In the genomic region with DNA sequence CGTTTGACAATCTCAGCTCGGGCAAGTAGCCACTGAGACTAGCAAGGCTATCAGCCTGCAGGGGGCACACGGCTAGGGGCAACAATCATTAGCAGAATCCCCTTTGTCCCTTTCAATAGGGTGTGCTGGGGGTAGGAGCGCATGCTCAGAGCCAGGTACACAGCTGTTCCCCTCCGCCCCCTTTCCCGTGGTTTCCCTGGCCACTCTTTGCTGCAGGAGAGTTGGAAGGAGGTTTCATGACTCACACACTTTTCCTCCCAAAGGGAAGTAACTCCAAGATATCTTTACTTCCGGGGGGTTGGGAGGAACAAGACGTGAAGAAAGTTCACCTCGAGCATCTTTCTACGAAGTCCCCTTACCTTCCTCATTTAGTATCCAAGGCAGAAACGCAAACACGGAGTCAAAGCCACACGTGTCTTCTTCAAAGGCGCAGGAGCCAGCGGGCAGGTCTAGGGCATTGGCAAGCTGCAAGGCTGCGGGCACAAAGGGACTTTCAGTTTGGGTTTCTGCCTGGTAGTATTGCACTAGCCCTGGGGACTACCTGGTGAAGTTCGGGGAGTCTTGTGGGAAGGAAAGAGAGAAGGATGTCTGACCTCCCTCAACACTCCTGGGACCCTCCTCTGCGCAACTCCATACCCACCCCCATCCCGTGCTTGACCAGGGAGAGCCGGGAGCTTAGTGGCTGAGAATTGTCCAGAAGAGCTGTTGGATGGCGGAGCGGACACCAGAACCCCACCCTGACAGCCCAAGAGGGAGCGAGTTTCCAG, we compare ENCODE assay signal across 8 mouse cellular contexts. TPM values are rescaled to one million over a fixed set of nuclear protein-coding genes. Genes with fewer than 3 reads are reported as not detected.
DNase-seq lines count a peak whose midpoint lies in the region; ATAC-seq and TF ChIP-seq lines count a peak whose summit lies in the region.

No protein-coding gene starts in this region.

- TF ChIP-seq POLR2A in ES-Bruce4 (IDR thresholded peaks at IDR 0.05; ENCODE audit: insufficient read depth, low read length): no peak

- TF ChIP-seq CTCF in ES-Bruce4 (IDR thresholded peaks at IDR 0.05; ENCODE audit: low read depth, low read length): peak; percentile 27

- WGBS in heart, embryonic 12.5 days: 1% methylated on average over 23 of the region's 23 CpGs

- peak; percentile 57 for ATAC-seq in heart, embryonic 12.5 days (ENCODE audit: insufficient number of reproducible peaks, low FRiP score)

- no peaks in the 10 kb centered on the region for H3K9me3 ChIP-seq in ES-Bruce4 (replicated peaks; ENCODE audit: control insufficient read depth, insufficient read depth, low read length, poor library complexity, severe bottlenecking)
- H3K9me3 ChIP-seq in heart, embryonic 12.5 days (replicated peaks): no peaks in the 10 kb centered on the region

- H3K27ac ChIP-seq in ES-Bruce4 (ENCODE audit: insufficient read depth, low read length): no peak overlapping the region
- no peak overlapping the region for H3K27ac ChIP-seq in heart, embryonic 12.5 days (ENCODE audit: poor library complexity, severe bottlenecking)

- H3K4me3 ChIP-seq in ES-Bruce4 (ENCODE audit: low read depth, low read length): peak overlapping the region; percentile 9
- H3K4me3 ChIP-seq in heart, embryonic 12.5 days: peak overlapping the region; percentile 57

- H3K9ac ChIP-seq in ES-Bruce4 (ENCODE audit: low read depth, poor library complexity, severe bottlenecking): no peak overlapping the region
- H3K9ac ChIP-seq in heart, embryonic 12.5 days: peak overlapping the region; percentile 66

- intact Hi-C loops in left cerebral cortex, postnatal 14 days (cut with DNase I): no loop called here

- no peaks in the 10 kb centered on the region for H3K4me1 ChIP-seq in ES-Bruce4 (ENCODE audit: control insufficient read depth, insufficient read depth, low read length)
- H3K4me1 ChIP-seq in heart, embryonic 12.5 days (replicated peaks): peaks cover 26% of the 10 kb centered on the region

- peak; percentile 12 for DNase-seq in adipocyte (ENCODE audit: low spot score)
- peak; percentile 61 for DNase-seq in embryo, embryonic 9.5 days (ENCODE audit: extremely low spot score)
- DNase-seq in left cerebral cortex, postnatal 14 days (ENCODE audit: low spot score in 2 of 2): peak; percentile 4 to 5
- DNase-seq in lung, postnatal 4 days: peak; percentile 17 to 23
- peak; percentile 4 for DNase-seq in right cerebral cortex, postnatal 4 days
- DNase-seq in spleen, postnatal 14 days (ENCODE audit: low spot score in 2 of 2): no peak

- no peak for TF ChIP-seq EP300 in ES-Bruce4 (IDR thresholded peaks at IDR 0.05; ENCODE audit: insufficient read depth, low read depth, low read length)

- peak overlapping the region; percentile 99 for H3K4me2 ChIP-seq in heart, embryonic 12.5 days

- H3K36me3 ChIP-seq in ES-Bruce4 (ENCODE audit: control insufficient read depth, insufficient read depth, low read length, poor library complexity, severe bottlenecking): no peaks in the 10 kb centered on the region
- H3K36me3 ChIP-seq in heart, embryonic 12.5 days: no peaks in the 10 kb centered on the region

- H3K27me3 ChIP-seq in ES-Bruce4 (ENCODE audit: control insufficient read depth, insufficient read depth, low read length, poor library complexity, severe bottlenecking): no peaks in the 10 kb centered on the region
- no peaks in the 10 kb centered on the region for H3K27me3 ChIP-seq in heart, embryonic 12.5 days (replicated peaks)

RNA-seq across cellular contexts. Expression of a gene that starts 0.8 kb away (rescaled TPM):
- polyA plus RNA-seq in ES-Bruce4 (2011; ENCODE audit: insufficient read depth, insufficient read length, low read depth, missing spikeins): 0.25 and 0.29 TPM in 2 replicates
- 1.3 and 1.5 TPM in 2 replicates for polyA plus RNA-seq in heart, embryonic 12.5 days (2016; fragmentation: Nextera tagmentation; extraction: Ambion mirVana)
- total RNA-seq in left cerebral cortex, postnatal 14 days (2021): 1 to 10 TPM; 1.5 to 1.6 TPM

Comparison
In these comparisons a context has a peak if more than half of its experiments do, and no peak if none do; other contexts are left out.
1. DNase-seq: peak in adipocyte (single experiment), embryo, embryonic 9.5 days (single experiment), left cerebral cortex, postnatal 14 days (2 of 2), lung, postnatal 4 days (2 of 2) and right cerebral cortex, postnatal 4 days (single experiment); none in spleen, postnatal 14 days (0 of 2).